Mouse (Mus musculus): ENCODE data around the gene 5730455P16Rik. TPM values are rescaled to one million over a fixed set of nuclear protein-coding genes. Genes with fewer than 3 reads are reported as not detected.
"Not testable (repeated sequence)": the region's sequence is repeated elsewhere in the genome, so short reads cannot be mapped to it uniquely, and the experiment has no call there.

Gene 5730455P16Rik
- 15.9 and 16.1 TPM in 2 replicates for polyA plus RNA-seq (2014; fragmentation: Nextera tagmentation; extraction: Ambion mirVana)

DNA sequence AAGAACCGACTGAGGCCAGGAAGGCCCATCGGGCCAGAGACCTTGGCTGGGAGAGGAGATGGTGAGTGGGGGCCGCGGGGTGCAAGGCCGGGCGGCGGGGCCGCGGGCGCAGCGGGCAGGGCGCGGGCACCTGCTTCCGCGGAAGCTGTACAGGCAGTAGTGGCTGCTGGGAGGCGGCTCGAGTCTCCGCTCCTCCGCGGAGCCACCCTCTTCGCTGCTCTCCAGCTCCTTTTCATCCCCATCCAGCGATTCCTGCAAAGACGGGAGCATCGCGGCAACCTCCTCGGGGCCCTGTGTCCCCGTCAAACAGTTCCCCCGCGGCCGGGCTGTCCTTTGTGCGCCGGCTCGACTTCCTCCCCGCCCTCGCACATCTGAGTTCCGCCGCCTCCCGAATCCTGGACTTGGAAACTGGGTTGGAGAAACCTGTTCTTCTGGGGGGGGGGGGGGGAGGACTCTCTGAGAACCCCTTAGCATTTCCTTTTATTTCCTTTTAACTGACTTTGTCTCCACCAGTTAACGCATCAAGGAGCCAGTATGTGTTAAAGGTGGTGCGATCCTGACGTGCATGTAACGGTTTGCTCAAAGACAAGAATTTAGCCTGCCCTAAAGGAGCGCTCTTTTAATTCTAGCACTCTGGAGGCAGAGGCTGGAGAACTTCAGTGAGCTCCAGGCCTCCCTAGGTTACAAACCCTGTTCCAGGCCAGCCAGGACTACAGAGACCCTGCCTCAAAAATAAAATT is at the start of gene 5730455P16Rik:
Gene 5730455P16Rik (minus strand): TSS at position 323 of the 740 bp plus-strand sequence.
- H3K27ac ChIP-seq (ENCODE audit: low read depth, low read length), result peak within 1 kb of the TSS; percentile 84
- H3K4me3 ChIP-seq (ENCODE audit: low read depth, low read length), result peak within 1 kb of the TSS; percentile 73

GRCm38 (mm10) chr11:80426029-80426813 is 48.4 kb upstream of the 5730455P16Rik start:
- DNase-seq (ENCODE audit: low spot score); H3K4me1 ChIP-seq (replicated peaks; ENCODE audit: control insufficient read depth, insufficient read depth, low read length); H3K27ac ChIP-seq (ENCODE audit: low read depth, low read length); H3K9me3 ChIP-seq (ENCODE audit: control insufficient read depth, low read length); H3K36me3 ChIP-seq (ENCODE audit: control insufficient read depth, insufficient read depth, low read length); H3K27me3 ChIP-seq (replicated peaks; ENCODE audit: control insufficient read depth, insufficient read depth, low read length); H3K4me3 ChIP-seq (ENCODE audit: low read depth, low read length); H3K4me2 ChIP-seq; H3K9ac ChIP-seq (ENCODE audit: low read depth, low read length); ATAC-seq (replicated peaks; ENCODE audit: low FRiP score): not testable (repeated sequence)
- WGBS, result 71% methylated on average over 16 of the region's 16 CpGs

More for the DNA sequence above, at the start of gene 5730455P16Rik:
- Histone ChIP-seq H3K4me2 (peak within 1 kb of the TSS; percentile 77), H3K9me3 (ENCODE audit: control insufficient read depth, low read length) (no peaks in the 10 kb centered on the region), H3K4me1 (replicated peaks; ENCODE audit: control insufficient read depth, insufficient read depth, low read length) (peaks cover 7% of the 10 kb centered on the region), H3K9ac (ENCODE audit: low read depth, low read length) (peak within 1 kb of the TSS; percentile 90), H3K36me3 (ENCODE audit: control insufficient read depth, insufficient read depth, low read length) (peaks cover 7% of the 10 kb centered on the region), H3K27me3 (replicated peaks; ENCODE audit: control insufficient read depth, insufficient read depth, low read length) (no peaks in the 10 kb centered on the region)
- 2% methylated on average over 42 of the region's 43 CpGs for WGBS
- ATAC-seq (replicated peaks; ENCODE audit: low FRiP score) (peak; percentile 80), DNase-seq (ENCODE audit: low spot score) (peak; percentile 89)

GRCm38 (mm10) chr11:80425247-80425778 is 47.5 kb upstream of the 5730455P16Rik start:
- no peaks in the 10 kb centered on the region for H3K9me3 ChIP-seq (ENCODE audit: control insufficient read depth, low read length)
- no peak overlapping the region for H3K27ac ChIP-seq (ENCODE audit: low read depth, low read length)
- ATAC-seq (replicated peaks; ENCODE audit: low FRiP score) (no peak), DNase-seq (ENCODE audit: low spot score) (no peak)
- H3K4me1 ChIP-seq (replicated peaks; ENCODE audit: control insufficient read depth, insufficient read depth, low read length), result peaks cover 5% of the 10 kb centered on the region
- WGBS, result 57% methylated on average over 5 of the region's 5 CpGs
- no peak overlapping the region for H3K4me2 ChIP-seq
- H3K9ac ChIP-seq (ENCODE audit: low read depth, low read length), result no peak overlapping the region
- no peak overlapping the region for H3K4me3 ChIP-seq (ENCODE audit: low read depth, low read length)
- no peaks in the 10 kb centered on the region for H3K36me3 ChIP-seq (ENCODE audit: control insufficient read depth, insufficient read depth, low read length)
- no peaks in the 10 kb centered on the region for H3K27me3 ChIP-seq (replicated peaks; ENCODE audit: control insufficient read depth, insufficient read depth, low read length)

GRCm38 (mm10) chr11:80424691-80425090 is 46.9 kb upstream of the 5730455P16Rik start:
- WGBS, result 60% methylated on average over 2 of the region's 2 CpGs

DNA sequence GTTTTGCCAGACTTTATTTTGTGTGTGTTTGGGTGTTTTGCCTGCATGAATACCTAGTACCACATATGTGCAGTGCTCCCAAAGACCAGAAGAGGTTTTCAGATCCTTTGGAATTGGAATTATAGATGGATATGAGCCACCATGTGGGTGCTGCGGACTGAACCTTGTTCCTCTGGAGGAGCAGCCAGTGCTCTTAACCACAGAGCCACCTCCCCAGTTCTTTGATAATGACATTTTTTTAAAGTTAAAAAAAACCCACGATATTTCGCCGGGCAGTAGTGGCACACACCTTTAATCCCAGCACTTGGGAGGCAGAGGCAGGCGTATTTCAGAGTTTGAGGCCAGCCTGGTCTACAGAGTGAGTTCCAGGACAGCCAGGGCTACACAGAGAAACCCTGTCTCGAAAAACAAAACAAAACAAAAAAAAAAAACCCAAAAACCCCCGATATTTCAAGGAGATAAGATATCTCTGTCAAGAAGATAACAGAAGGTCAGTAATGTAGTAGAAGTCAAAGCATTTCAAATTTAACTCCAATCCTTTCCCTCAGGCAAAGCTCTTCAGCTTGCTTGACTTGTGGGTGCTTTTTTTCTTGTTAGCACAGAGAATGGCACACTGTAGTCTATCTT is 43.7 kb upstream of the 5730455P16Rik start:
- 66% methylated on average over 7 of the region's 7 CpGs for WGBS
- no peaks in the 10 kb centered on the region for H3K27me3 ChIP-seq (replicated peaks; ENCODE audit: control insufficient read depth, insufficient read depth, low read length)
- no peak overlapping the region for H3K4me2 ChIP-seq
- H3K9me3 ChIP-seq (ENCODE audit: control insufficient read depth, low read length), result no peaks in the 10 kb centered on the region
- DNase-seq (ENCODE audit: low spot score) (no peak), ATAC-seq (replicated peaks; ENCODE audit: low FRiP score) (no peak)
- no peak overlapping the region for H3K27ac ChIP-seq (ENCODE audit: low read depth, low read length)
- no peak overlapping the region for H3K4me3 ChIP-seq (ENCODE audit: low read depth, low read length)
- peaks cover 2% of the 10 kb centered on the region; the same call in 1 of the 2 replicates for H3K36me3 ChIP-seq (ENCODE audit: control insufficient read depth, insufficient read depth, low read length)
- H3K4me1 ChIP-seq (replicated peaks; ENCODE audit: control insufficient read depth, insufficient read depth, low read length), result peaks cover 2% of the 10 kb centered on the region; the same call in 1 of the 2 replicates
- no peak overlapping the region for H3K9ac ChIP-seq (ENCODE audit: low read depth, low read length)

More at GRCm38 (mm10) chr11:80424691-80425090, 46.9 kb upstream of the 5730455P16Rik start:
- ATAC-seq (replicated peaks; ENCODE audit: low FRiP score) (no peak), DNase-seq (ENCODE audit: low spot score) (no peak)
- no peak overlapping the region for H3K4me3 ChIP-seq (ENCODE audit: low read depth, low read length)
- H3K4me1 ChIP-seq (replicated peaks; ENCODE audit: control insufficient read depth, insufficient read depth, low read length), result peaks cover 2% of the 10 kb centered on the region; the same call in 1 of the 2 replicates
- H3K9ac ChIP-seq (ENCODE audit: low read depth, low read length), result no peak overlapping the region
- no peaks in the 10 kb centered on the region for H3K9me3 ChIP-seq (ENCODE audit: control insufficient read depth, low read length)
- H3K27ac ChIP-seq (ENCODE audit: low read depth, low read length), result no peak overlapping the region
- no peak overlapping the region for H3K4me2 ChIP-seq
- no peaks in the 10 kb centered on the region for H3K27me3 ChIP-seq (replicated peaks; ENCODE audit: control insufficient read depth, insufficient read depth, low read length)
- H3K36me3 ChIP-seq (ENCODE audit: control insufficient read depth, insufficient read depth, low read length), result no peaks in the 10 kb centered on the region

DNA sequence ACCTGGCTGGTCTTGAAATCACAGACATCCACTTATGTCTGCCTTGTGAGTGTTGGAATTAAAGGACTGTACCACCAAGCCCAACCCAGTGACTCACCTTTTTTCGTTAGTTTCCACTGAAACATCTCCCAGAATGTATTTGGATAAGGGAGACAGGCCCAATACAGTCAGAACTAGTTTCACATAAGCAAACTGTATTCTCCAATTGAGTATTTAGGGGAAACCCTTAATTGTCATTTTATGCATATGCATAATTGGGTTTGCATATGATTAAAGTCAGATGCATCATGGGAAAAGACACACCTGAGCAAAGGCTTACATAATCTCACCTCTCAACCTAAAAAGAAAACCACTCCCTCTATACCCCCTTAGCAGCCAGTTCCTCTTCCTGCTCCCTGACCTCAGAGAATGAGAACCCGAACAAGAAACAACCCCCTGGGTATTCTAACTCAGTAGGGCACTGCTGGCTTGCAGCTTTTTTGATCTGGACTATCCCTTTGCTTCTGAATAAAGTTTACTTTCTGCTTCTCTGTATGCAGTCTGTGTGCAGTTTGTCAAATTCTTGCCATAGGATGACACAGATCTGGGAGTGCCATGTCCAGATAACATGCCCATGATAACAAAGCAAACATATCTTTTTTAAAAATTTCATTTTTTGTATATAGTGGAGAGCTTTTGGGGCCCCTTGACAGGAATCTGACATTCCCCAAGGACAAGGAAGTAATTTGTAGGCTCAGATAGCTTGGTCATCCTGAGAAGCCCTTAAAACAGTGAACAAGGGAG is 42.6 kb upstream of the 5730455P16Rik start:
- ATAC-seq (replicated peaks; ENCODE audit: low FRiP score), result no peak
- H3K4me2 ChIP-seq, result no peak overlapping the region
- H3K4me3 ChIP-seq (ENCODE audit: low read depth, low read length), result no peak overlapping the region
- DNase-seq (ENCODE audit: low spot score), result no peak
- H3K27ac ChIP-seq (ENCODE audit: low read depth, low read length), result no peak overlapping the region
- peaks cover 2% of the 10 kb centered on the region; the same call in 1 of the 2 replicates for H3K36me3 ChIP-seq (ENCODE audit: control insufficient read depth, insufficient read depth, low read length)
- peaks cover 2% of the 10 kb centered on the region; the same call in 1 of the 2 replicates for H3K4me1 ChIP-seq (replicated peaks; ENCODE audit: control insufficient read depth, insufficient read depth, low read length)
- WGBS, result 47% methylated on average over 2 of the region's 2 CpGs
- H3K27me3 ChIP-seq (replicated peaks; ENCODE audit: control insufficient read depth, insufficient read depth, low read length), result no peaks in the 10 kb centered on the region
- no peak overlapping the region for H3K9ac ChIP-seq (ENCODE audit: low read depth, low read length)
- H3K9me3 ChIP-seq (ENCODE audit: control insufficient read depth, low read length), result no peaks in the 10 kb centered on the region

GRCm38 (mm10) chr11:80419743-80420142 is 41.9 kb upstream of the 5730455P16Rik start:
- Histone ChIP-seq H3K27ac (ENCODE audit: low read depth, low read length) (no peak overlapping the region), H3K9ac (ENCODE audit: low read depth, low read length) (no peak overlapping the region), H3K4me1 (replicated peaks; ENCODE audit: control insufficient read depth, insufficient read depth, low read length) (peaks cover 2% of the 10 kb centered on the region; the same call in 1 of the 2 replicates), H3K27me3 (replicated peaks; ENCODE audit: control insufficient read depth, insufficient read depth, low read length) (no peaks in the 10 kb centered on the region), H3K4me3 (ENCODE audit: low read depth, low read length) (no peak overlapping the region), H3K9me3 (ENCODE audit: control insufficient read depth, low read length) (no peaks in the 10 kb centered on the region), H3K36me3 (ENCODE audit: control insufficient read depth, insufficient read depth, low read length) (peaks cover 2% of the 10 kb centered on the region; the same call in 1 of the 2 replicates), H3K4me2 (no peak overlapping the region)
- ATAC-seq (replicated peaks; ENCODE audit: low FRiP score) (no peak), DNase-seq (ENCODE audit: low spot score) (no peak)
- 92% methylated on average over 1 of the region's 1 CpGs for WGBS

Measured in liver, embryonic 11.5 days (tissue).